Mouse (Mus musculus): Measurements from ENCODE around the gene Cpne4.
A peak's percentile ranks its signal among the peaks of the same experiment; 100 is the strongest.

The Cpne4 gene

GRCm38 (mm10) chr9:104546986-104547385 is at the start of gene Cpne4:
TSS of gene Cpne4 (plus strand) at chr9:104547286.
- DNase-seq (ENCODE audit: low spot score in 2 of 2), result no peak

GRCm38 (mm10) chr9:104515187-104515586 is 31.9 kb upstream of the Cpne4 start:
- no peak for DNase-seq (ENCODE audit: low spot score in 2 of 2)

GRCm38 (mm10) chr9:104535508-104535907 is 11.6 kb upstream of the Cpne4 start:
- no peak for DNase-seq (ENCODE audit: low spot score in 2 of 2)

GRCm38 (mm10) chr9:104565815-104566214 is 18.7 kb downstream of the Cpne4 start:
- no peak for DNase-seq (ENCODE audit: low spot score in 2 of 2)

- no peak for DNase-seq (ENCODE audit: low spot score in 2 of 2)
These were observed 19.4 kb downstream of the Cpne4 start for GRCm38 (mm10) chr9:104566468-104566867.

- DNase-seq (ENCODE audit: low spot score in 2 of 2), result no peak
These were observed 20.0 kb downstream of the Cpne4 start for GRCm38 (mm10) chr9:104567096-104567495.

- DNase-seq (ENCODE audit: low spot score in 2 of 2), result peak; percentile 68 to 72
These were observed 22.5 kb downstream of the Cpne4 start for GRCm38 (mm10) chr9:104569480-104570167.

GRCm38 (mm10) chr9:104572856-104573255 is 25.8 kb downstream of the Cpne4 start:
- no peak for DNase-seq (ENCODE audit: low spot score in 2 of 2)

GRCm38 (mm10) chr9:104574476-104574875 is 27.4 kb downstream of the Cpne4 start:
- DNase-seq (ENCODE audit: low spot score in 2 of 2), result peak; percentile 51 to 56

- no peak for DNase-seq (ENCODE audit: low spot score in 2 of 2)
These were observed 35.0 kb downstream of the Cpne4 start for GRCm38 (mm10) chr9:104581921-104582624.

GRCm38 (mm10) chr9:104582675-104583074 is 35.6 kb downstream of the Cpne4 start:
- DNase-seq (ENCODE audit: low spot score in 2 of 2), result no peak

GRCm38 (mm10) chr9:104594550-104594949 is 47.5 kb downstream of the Cpne4 start:
- no peak for DNase-seq (ENCODE audit: low spot score in 2 of 2)

GRCm38 (mm10) chr9:104594979-104595378 is 47.9 kb downstream of the Cpne4 start:
- no peak for DNase-seq (ENCODE audit: low spot score in 2 of 2)

- no peak for DNase-seq (ENCODE audit: low spot score in 2 of 2)
These were observed 65.4 kb downstream of the Cpne4 start for GRCm38 (mm10) chr9:104612523-104612922.

- no peak for DNase-seq (ENCODE audit: low spot score in 2 of 2)
These were observed 69.6 kb downstream of the Cpne4 start for GRCm38 (mm10) chr9:104616691-104617090.

- no peak for DNase-seq (ENCODE audit: low spot score in 2 of 2)
These were observed 76.5 kb downstream of the Cpne4 start for GRCm38 (mm10) chr9:104623564-104623963.

- no peak for DNase-seq (ENCODE audit: low spot score in 2 of 2)
These were observed 80.7 kb downstream of the Cpne4 start for GRCm38 (mm10) chr9:104627816-104628215.

- DNase-seq (ENCODE audit: low spot score in 2 of 2), result no peak
These were observed 82.2 kb downstream of the Cpne4 start for GRCm38 (mm10) chr9:104629282-104629681.

GRCm38 (mm10) chr9:104646348-104646994 is 99.4 kb downstream of the Cpne4 start:
- no peak for DNase-seq (ENCODE audit: low spot score in 2 of 2)

GRCm38 (mm10) chr9:104652691-104653261 is 105.7 kb downstream of the Cpne4 start:
- no peak for DNase-seq (ENCODE audit: low spot score in 2 of 2)

GRCm38 (mm10) chr9:104659758-104660157 is 112.7 kb downstream of the Cpne4 start:
- no peak for DNase-seq (ENCODE audit: low spot score in 2 of 2)

- DNase-seq (ENCODE audit: low spot score in 2 of 2), result no peak
These were observed 129.6 kb downstream of the Cpne4 start for GRCm38 (mm10) chr9:104676665-104677064.
